Mouse (Mus musculus) heart, postnatal 14 days (tissue): ENCODE data around the gene Gm42517. TPM values are rescaled to one million over a fixed set of nuclear protein-coding genes. Genes with fewer than 3 reads are reported as not detected.

Experiments used
- DNase-seq, 2 experiments: peaks; one replicate each; pipeline ENCODE4 v3.0.0; 2021 to 2022
- intact Hi-C: fragments of 180-260 bp; cut with DNase I; formaldehyde crosslinking; loops from one replicate; pipeline ENCODE4 v1.15.1; 2025
- total RNA-seq, 2 experiments: library from RNA; stranded (reverse); gene quantifications; 2 replicates each; pipeline ENCODE4 v1.2.3; 2021

Gene Gm42517
- total RNA-seq, 2 experiments from 2014 or later: 0.24 to 0.41 TPM

DNA sequence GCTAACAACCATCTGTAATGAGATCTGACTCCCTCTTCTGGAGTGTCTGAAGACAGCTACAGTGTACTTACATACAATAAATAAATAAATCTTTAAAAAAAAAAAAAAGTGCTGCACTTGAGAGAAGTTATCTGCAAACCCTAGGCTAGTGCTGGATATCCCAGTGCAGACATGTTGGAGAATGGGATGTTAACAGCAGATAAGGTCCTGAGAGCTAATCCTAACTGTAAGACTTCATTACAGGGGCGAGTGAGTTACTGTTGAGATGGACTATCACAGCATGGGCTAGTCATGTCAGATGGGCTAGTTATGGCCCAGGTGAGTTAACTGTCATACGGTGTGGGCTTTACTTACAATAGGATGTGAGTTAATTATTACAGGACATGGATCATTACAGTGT lies 13.7 kb downstream of the Gm42517 start:
- intact Hi-C loops: no loop called here

GRCm38 (mm10) chr5:108349511-108350148 lies 18.1 kb downstream of the Gm42517 start:
- intact Hi-C loops: no loop called here
- no peak for DNase-seq

More for the DNA sequence above, 13.7 kb downstream of the Gm42517 start:
- DNase-seq: no peak

DNA sequence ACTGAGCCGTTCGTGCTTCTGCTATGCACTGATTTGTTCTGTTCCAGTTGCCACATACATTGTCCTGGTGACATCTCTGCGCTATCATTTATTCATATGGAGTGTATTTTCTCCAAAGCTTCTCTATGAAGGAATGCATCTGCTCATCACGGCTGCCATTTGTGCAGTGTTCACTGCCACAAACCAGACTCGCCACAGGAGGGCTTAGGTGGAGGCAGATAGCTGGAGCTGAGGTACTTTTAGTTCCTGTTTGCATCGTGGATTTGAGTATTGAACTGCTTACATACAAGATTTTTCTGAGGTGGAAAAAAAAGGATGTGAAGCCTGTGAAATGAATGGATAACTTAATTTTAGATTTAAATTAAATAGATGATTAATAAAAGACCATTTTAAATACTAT lies 19.9 kb downstream of the Gm42517 start:
- intact Hi-C loops: no loop called here
- DNase-seq: no peak

DNA sequence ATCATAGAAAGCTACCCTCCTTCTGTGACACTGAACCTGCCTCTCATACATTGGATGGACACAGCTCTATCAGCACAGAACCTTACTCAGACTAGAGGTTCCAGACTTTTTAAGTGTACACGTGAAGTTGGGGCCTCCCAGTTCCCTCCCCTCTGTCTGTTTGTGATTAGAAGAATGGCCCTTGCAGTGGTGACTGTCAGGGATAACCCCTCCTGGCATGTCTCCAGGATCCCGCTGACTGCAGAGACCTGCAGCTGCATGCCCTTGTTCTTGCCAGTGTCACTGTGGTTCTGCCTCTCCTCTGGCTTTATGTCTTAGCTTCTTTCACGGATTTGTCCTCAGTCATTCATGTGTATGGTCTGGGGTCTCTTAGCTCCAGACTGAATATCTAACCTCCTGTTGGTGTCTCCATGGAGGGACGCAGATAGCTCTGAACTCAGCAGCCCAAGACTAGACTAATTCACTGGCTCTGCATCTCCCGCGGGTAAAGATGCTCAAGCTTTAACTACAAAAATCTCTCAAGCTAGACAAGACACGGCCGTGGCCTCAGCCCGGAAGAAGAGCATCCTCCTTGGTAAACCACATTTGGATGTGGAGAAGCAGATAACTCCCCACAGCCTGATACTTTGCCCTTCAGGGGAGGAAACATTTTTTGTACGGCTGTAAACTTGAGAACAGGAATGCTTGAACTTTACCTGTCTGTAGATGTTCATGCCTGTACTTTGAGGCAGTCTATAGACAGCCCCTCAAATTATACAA lies 22.2 kb downstream of the Gm42517 start:
- intact Hi-C loops: no loop called here
- no peak for DNase-seq

DNA sequence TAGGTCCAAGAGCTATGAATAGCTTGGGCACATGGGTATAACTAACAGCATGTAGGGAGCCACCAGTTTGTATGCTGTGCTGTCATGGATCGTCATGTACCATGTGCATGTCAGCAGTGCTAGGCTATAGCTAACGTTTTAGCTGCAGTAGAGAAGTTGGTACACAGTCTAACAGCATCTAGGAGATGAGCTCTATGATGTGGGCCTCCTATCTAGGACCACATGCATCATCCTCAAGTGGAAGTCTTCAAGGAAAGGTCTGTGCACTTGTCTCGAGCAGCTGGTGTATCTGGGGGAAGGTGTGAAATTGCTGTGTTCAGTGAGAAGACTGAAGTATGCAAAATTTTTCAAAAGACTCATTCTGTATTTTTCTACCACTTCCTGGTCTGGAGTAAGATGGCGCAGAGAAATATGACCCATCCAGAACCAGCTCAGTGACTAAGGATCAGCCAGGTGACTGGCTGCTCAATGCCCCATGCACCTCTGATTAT lies 24.0 kb downstream of the Gm42517 start:
- DNase-seq: no peak
- intact Hi-C loops: no loop called here

DNA sequence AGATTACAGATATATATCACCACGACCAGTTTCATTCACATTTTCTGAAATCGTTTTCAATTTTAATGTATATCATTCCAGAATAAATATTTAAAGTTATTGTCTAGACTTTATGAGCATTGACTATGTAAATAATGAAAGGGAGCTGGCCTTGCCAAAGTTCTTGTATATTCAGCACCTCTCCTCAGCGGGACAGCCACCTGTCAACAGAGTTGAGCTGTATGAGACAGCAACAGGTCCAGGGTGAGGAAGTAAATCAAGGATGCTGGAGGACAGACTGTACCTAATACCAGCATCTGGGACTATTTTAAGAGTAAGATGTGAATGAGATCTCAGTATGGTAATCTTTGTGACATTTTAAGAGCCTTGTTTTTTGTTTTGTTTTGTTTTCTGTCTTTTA lies 29.7 kb downstream of the Gm42517 start:
- intact Hi-C loops: no loop called here
- DNase-seq: no peak

DNA sequence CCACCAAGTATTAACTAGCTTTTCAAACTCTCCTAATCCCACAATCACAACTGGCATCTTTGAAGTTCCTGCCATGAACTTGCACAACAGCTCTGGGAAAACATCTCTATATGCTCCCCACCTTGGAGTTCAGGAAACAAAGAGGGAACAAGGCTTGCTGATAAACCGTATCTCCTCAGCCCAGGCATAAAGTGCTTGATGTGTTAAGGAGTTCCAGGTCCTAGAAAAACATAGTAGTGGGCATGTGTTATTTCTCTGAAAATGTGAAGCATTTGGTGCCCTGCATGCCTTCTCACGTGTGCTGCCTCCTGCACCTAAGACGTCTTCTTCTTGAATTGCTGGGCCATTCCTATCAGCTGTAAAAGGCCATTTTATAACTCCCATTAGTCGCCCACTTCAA lies 30.3 kb downstream of the Gm42517 start:
- DNase-seq: no peak
- intact Hi-C loops: no loop called here

GRCm38 (mm10) chr5:108331051-108331450 lies 36.7 kb downstream of the Gm42517 start:
- intact Hi-C loops: no loop called here
- DNase-seq: no peak

Other genes with a start within 250 kb of the Gm42517 start
- gene Tmed5, start 235.3 kb downstream of the Gm42517 start, total RNA-seq: 10 to 100 TPM; 22.9 to 25.6 TPM
- 1 to 10 TPM in 1 of 2 experiments, under 1 TPM in 1; 0.67 to 1.7 TPM for gene Ccdc18, start 235.0 kb downstream of the Gm42517 start, total RNA-seq
- gene Dr1, start 99.0 kb downstream of the Gm42517 start, total RNA-seq: 10 to 100 TPM; 21.9 TPM
- 1 to 10 TPM; 8.0 to 8.5 TPM for gene Pigg, start 55.3 kb downstream of the Gm42517 start, total RNA-seq
- not detected for gene Pde6b, start 20.5 kb upstream of the Gm42517 start, total RNA-seq
- 100 to 1,000 TPM; 860 to 886 TPM for gene Atp5k, start 66.5 kb upstream of the Gm42517 start, total RNA-seq
- 1 to 10 TPM; 1.1 to 1.4 TPM for gene Mfsd7a, start 81.0 kb upstream of the Gm42517 start, total RNA-seq
- gene Pcgf3, start 93.3 kb upstream of the Gm42517 start, total RNA-seq: 10 to 100 TPM; 40.9 to 43.4 TPM
- under 1 TPM in 1 of 2 experiments, not detected in 1; 0.26 TPM for gene Cplx1, start 182.1 kb upstream of the Gm42517 start, total RNA-seq